Mouse (Mus musculus): ENCODE measurements around the gene Akap6. TPM values are rescaled to one million over a fixed set of nuclear protein-coding genes. Genes with fewer than 3 reads are reported as not detected.

Akap6 gene
- total RNA-seq, 2 experiments from 2014 or later, result 93.5 to 103 TPM

Other genes starting within 250 kb of the Akap6 start
- 10 to 100 TPM; 77.9 to 83.9 TPM for gene Arhgap5, start 195.4 kb upstream of the Akap6 start, total RNA-seq (2021)